Mouse (Mus musculus) cortical plate, adult 2 months (tissue): ENCODE results near the gene Ncoa1. TPM values are rescaled to one million over a fixed set of nuclear protein-coding genes. Genes with fewer than 3 reads are reported as not detected.

ENCODE experiments used
- H3K27ac ChIP-seq: fragments of 200-500 bp; 2 replicates; pipeline ENCODE4 v1.5.1; 2012; ENCODE audit warnings: low read length, control low read depth, inconsistent platforms; ENCODE audit not compliant: insufficient read depth
- H3K4me1 ChIP-seq: fragments of 200-500 bp; 2 replicates; pipeline ENCODE4 v1.6.1; 2011; ENCODE audit warnings: low read length; ENCODE audit not compliant: control insufficient read depth, insufficient read depth
- H3K4me3 ChIP-seq: fragments of 200-500 bp; 2 replicates; pipeline ENCODE4 v1.5.1; 2011; ENCODE audit warnings: mild to moderate bottlenecking, low read length, control low read depth; ENCODE audit not compliant: insufficient read depth
- CTCF ChIP-seq: fragments of 200-500 bp; IDR thresholded peaks from 2 replicates; pipeline ENCODE4 v1.5.1; 2011; ENCODE audit warnings: mild to moderate bottlenecking, control low read depth, low read length; ENCODE audit not compliant: insufficient read depth; ENCODE audit errors: extremely low read depth
- POLR2A ChIP-seq: fragments of 200-500 bp; IDR thresholded peaks from 2 replicates; pipeline ENCODE4 v1.6.1; 2011; ENCODE audit warnings: mild to moderate bottlenecking, low read length, control low read depth; ENCODE audit not compliant: insufficient read depth; ENCODE audit errors: extremely low read depth
- polyA plus RNA-seq: library from polyadenylated mRNA; depleted of rRNA; stranded (reverse); fragments of >200 nt; gene quantifications from 2 replicates; pipeline ENCODE4 v1.2.3, GENCODE M21; 2012; rRNA removed

Gene Ncoa1
- polyA plus RNA-seq, 1 experiment = 57.0 TPM

DNA sequence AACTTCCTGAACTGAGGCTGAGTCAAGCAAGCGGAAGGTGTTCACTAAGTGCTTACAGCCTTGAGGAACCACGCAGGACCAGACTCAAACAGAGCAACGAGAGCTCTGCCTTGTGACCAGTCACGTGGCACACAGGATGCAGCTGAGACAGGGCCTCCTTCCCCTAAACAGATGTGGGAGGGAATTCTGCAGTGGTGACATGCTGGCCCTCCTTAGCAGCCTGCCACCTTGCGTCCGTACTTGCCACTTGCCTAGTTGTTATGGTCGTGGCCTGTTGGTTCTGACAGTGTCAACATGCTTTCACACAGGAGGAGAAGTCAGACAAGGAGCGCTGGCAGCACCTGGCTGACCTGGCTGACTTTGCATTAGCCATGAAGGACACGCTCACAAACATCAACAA, 265.8 kb downstream of the Ncoa1 start:
- TF ChIP-seq CTCF (no peak), POLR2A (no peak)
- no peak overlapping the region for H3K4me3 ChIP-seq
- H3K4me1 ChIP-seq = no peaks in the 10 kb centered on the region
- H3K27ac ChIP-seq = no peak overlapping the region

DNA sequence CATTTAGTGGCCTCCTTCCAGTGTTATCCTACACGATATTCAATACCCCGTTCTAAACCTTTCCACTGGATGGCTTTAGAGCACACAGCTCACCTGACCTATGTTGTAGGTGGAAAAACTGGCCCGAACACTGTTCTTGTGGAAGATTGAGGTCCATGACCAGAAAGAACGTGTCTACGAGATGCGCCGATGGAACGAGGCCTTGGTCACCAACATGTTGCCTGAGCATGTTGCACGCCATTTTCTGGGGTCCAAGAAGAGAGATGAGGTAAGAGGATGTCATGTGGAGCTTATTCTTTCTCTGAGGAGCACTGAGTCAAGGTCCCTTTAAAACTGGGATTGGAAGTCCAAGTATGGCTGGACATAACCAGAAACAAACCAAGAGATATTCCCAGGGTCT, 267.8 kb downstream of the Ncoa1 start:
- no peaks in the 10 kb centered on the region for H3K4me1 ChIP-seq
- TF ChIP-seq CTCF (no peak), POLR2A (no peak)
- H3K4me3 ChIP-seq = no peak overlapping the region
- no peak overlapping the region for H3K27ac ChIP-seq

GRCm38 (mm10) chr12:4208405-4209133, 268.4 kb downstream of the Ncoa1 start:
- H3K4me1 ChIP-seq = no peaks in the 10 kb centered on the region
- H3K27ac ChIP-seq = no peak overlapping the region
- H3K4me3 ChIP-seq = no peak overlapping the region
- TF ChIP-seq POLR2A (no peak), CTCF (peak; percentile 73)

DNA sequence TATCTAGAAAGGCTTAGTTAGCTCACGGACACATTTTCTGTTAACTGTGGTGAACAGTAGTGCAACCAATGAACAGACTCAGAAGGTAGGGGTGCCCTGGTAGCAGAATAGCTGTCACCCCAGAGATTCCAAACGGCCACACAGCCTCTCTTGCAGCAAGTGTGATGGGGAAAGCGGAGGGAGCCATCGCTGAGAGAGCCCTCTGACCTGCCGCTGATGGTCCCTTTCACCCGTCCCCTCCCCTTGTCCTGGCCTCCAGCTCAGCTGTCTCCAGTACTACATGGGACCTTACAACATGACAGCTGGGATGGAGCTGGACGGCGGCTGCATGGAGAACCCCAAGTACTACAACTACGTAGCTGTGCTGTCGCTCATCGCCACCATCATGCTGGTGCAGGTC, 270.9 kb downstream of the Ncoa1 start:
- Histone ChIP-seq H3K4me3 (no peak overlapping the region), H3K27ac (no peak overlapping the region), H3K4me1 (peaks cover 2% of the 10 kb centered on the region)
- TF ChIP-seq CTCF (no peak), POLR2A (no peak)

DNA sequence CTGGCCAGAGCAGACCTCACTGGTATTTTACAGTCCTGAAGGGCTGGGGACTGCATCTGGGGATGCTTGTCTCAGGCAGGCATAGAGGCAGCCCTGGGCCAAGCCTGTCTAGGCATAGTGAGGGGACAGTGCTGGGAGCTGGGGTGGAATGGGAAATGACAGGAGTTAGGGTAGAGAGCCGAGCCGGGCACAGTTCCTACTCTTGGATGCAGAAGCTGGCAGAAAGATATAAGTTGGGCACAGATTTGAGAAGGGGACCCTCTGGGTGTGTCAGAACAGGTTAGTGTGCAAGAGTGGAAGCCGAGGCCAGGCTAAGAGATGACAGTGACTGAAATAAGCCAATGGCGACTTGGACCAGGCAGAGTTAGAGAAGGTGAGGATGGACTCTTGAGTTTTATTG, 274.8 kb downstream of the Ncoa1 start:
- no peak overlapping the region for H3K27ac ChIP-seq
- H3K4me3 ChIP-seq = no peak overlapping the region
- no peak for TF ChIP-seq POLR2A
- H3K4me1 ChIP-seq = peaks cover 2% of the 10 kb centered on the region

DNA sequence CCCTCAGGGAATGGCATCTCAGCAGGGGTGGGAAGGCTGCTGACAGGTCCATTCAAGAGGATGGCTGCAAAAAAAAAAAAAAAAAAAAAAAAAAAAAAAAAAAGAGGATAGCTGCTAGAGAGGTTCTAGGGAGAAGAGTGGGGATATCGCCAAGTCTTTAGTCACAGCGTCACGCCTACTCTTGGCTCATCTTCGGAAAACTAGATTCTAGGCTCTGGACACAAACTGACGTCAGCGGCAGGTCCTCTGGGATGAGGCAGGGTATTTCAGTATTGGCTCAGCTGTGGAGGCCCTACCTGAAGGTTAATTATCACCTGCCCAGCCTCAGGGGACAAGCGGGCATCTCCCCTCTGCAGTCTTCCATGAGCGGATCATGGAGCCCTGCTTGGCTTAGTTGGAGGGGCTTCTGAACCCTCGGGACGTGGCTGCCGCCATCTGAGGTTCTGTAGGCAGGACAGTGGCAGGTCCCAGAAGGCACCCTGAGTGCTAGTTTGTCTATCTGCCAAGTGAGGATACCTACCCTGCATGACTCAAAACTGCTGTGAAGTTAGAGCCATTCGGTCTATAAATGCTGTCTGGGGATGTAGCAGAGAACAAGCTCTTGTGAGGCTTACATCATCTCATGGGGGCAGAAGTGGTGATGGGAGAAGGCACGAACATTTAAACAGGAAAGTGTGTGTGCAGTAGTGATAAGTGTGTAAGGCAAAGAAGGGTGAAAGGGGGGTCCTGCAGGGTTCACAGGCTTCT, 275.4 kb downstream of the Ncoa1 start:
- no peak overlapping the region for H3K27ac ChIP-seq
- TF ChIP-seq POLR2A (no peak), CTCF (no peak)
- peaks cover 2% of the 10 kb centered on the region for H3K4me1 ChIP-seq
- no peak overlapping the region for H3K4me3 ChIP-seq

DNA sequence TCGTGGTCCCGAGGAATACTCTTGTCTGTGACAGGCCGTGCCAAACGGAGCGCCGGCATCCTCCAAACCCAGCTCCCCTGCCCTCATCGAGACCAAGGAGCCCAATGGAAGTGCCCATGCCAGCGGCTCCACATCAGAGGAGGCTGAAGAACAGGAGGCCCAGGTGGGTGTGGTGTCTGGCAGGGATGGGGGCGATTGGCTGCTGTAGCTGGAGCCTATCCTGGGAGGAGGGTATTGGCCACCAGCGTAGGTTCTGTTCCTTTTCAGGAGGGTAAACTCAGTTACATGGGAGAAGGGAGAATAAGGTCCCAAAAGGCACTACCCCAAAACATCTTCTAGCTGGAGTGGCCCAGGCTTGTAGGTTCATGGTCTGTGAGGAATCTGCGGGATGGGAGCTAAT, 277.7 kb downstream of the Ncoa1 start:
- Histone ChIP-seq H3K4me1 (peaks cover 3% of the 10 kb centered on the region), H3K4me3 (no peak overlapping the region), H3K27ac (no peak overlapping the region)
- TF ChIP-seq POLR2A (no peak), CTCF (no peak)

DNA sequence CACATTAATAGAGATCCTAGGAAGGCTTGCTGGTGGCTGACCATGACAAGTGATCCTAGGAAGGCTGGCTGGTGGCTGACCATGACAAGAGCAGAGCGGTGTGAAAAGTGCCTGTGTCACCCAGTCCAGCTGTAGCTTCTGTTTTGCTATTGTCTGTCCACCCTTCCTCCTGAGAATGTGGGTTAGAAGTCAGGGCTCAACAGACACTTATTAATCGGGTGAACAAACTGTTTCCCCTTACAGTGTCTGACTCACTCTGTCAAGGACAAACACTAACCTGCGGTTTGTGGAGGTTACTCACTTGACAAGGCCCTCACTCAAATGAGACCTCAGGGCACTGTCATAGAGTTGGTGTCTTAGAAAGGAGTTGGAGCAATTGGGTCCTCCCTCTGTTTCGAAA, 278.3 kb downstream of the Ncoa1 start:
- Histone ChIP-seq H3K27ac (no peak overlapping the region), H3K4me1 (peaks cover 4% of the 10 kb centered on the region), H3K4me3 (no peak overlapping the region)
- no peak for TF ChIP-seq CTCF
- no peak for TF ChIP-seq POLR2A

Other genes starting within 250 kb of the Ncoa1 start
- gene Ptrhd1, start 243.2 kb downstream of the Ncoa1 start, polyA plus RNA-seq = 6.4 and 7.3 TPM in 2 replicates
- 6.5 and 7.7 TPM in 2 replicates for gene Cenpo, start 242.9 kb downstream of the Ncoa1 start, polyA plus RNA-seq
- gene Itsn2, start 115.5 kb upstream of the Ncoa1 start, polyA plus RNA-seq = 42.4 and 46.9 TPM in 2 replicates
- gene Gm3625, start 115.7 kb upstream of the Ncoa1 start, polyA plus RNA-seq = not detected in 2 replicates